Mouse (Mus musculus): ENCODE data around the gene Ttc28. TPM values are rescaled to one million over a fixed set of nuclear protein-coding genes. Genes with fewer than 3 reads are reported as not detected.
A peak's percentile ranks its signal among the peaks of the same experiment; 100 is the strongest.

The Ttc28 gene
- polyA plus RNA-seq, 1 experiment from 2014 or later = 0.95 TPM

DNA sequence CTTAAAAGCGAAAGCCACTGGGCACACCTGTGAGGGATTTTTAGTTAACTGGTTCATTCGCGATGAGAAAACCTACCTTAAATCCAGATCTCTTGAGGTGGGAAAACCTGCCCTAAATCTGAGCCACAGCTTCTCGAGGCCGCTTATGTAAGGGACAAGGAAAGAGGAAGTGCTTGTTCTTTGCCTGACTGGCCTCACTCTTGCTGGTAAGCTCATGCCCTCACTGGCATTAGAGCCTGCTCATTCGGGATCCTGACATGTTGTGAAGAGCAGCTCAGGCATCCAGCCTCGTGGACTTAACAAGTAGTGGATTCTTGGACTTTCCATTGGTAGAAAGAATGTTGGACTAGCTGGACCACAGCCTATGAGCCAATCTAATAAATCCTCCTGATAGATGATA lies 422.1 kb downstream of the Ttc28 start:
- Histone ChIP-seq H3K9ac (no peak overlapping the region), H3K4me3 (replicated peaks) (no peak overlapping the region), H3K27me3 (no peaks in the 10 kb centered on the region), H3K4me1 (replicated peaks) (0 out of 2 replicates have a peak, but pooled peaks cover 3% of the 10 kb centered on the region), H3K36me3 (no peaks in the 10 kb centered on the region), H3K4me2 (no peak overlapping the region), H3K9me3 (replicated peaks) (no peaks in the 10 kb centered on the region), H3K27ac (no peak overlapping the region)
- ATAC-seq (ENCODE audit: low read depth) (no peak), DNase-seq (no peak)
- WGBS (ENCODE audit: insufficient replicate concordance) = 44% methylated on average over 7 of the region's 7 CpGs

DNA sequence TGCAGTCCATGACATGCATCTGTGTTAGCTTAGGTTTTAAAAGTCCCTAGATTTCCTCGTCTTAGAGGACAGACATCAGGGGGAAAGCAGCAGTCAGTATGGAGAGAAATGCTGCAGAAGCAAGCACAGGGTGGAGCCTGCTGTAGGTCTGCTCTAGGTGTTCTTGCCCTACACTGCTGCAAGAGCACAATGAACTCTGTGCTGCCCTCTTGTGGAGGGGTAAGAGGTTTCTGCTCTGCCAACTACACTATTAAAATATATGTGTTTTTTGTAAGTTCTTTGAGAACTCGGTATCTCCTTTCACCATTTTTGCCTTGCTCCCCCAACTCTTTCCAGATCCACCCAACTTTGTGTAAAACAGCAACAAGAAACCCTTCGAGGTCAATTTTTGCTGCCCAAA lies 425.1 kb downstream of the Ttc28 start:
- no peaks in the 10 kb centered on the region for H3K9me3 ChIP-seq (replicated peaks)
- DNase-seq (no peak), ATAC-seq (ENCODE audit: low read depth) (no peak)
- no peak overlapping the region for H3K9ac ChIP-seq
- H3K27ac ChIP-seq = no peak overlapping the region
- H3K4me2 ChIP-seq = no peak overlapping the region
- WGBS (ENCODE audit: insufficient replicate concordance) = 61% methylated on average over 3 of the region's 3 CpGs
- H3K36me3 ChIP-seq = no peaks in the 10 kb centered on the region
- H3K4me1 ChIP-seq (replicated peaks) = no peaks in the 10 kb centered on the region
- H3K4me3 ChIP-seq (replicated peaks) = no peak overlapping the region
- no peaks in the 10 kb centered on the region for H3K27me3 ChIP-seq

DNA sequence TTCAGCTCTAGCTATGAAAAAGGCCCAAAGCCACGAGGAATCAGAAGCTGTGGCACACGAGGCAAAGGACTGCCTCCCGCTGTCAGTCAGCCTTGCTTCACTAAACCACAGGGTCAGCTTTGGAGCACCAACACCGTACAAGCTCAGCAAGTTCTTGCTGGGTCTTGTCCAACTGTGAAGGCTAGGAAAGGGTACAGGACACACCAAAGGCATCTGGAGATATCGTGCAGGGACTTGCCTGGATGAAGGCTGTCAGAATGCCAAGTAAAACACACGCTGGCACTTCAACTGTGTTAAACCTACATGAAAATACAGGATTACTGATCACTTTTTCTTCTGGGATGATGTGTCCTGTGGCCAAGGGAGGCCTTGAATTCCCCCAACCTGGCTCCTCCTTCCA lies 430.6 kb downstream of the Ttc28 start:
- no peak overlapping the region for H3K4me2 ChIP-seq
- no peaks in the 10 kb centered on the region for H3K36me3 ChIP-seq
- DNase-seq (no peak), ATAC-seq (ENCODE audit: low read depth) (no peak)
- no peaks in the 10 kb centered on the region for H3K27me3 ChIP-seq
- no peak overlapping the region for H3K4me3 ChIP-seq (replicated peaks)
- no peak overlapping the region for H3K27ac ChIP-seq
- H3K9me3 ChIP-seq (replicated peaks) = 0 out of 2 replicates have a peak, but pooled peaks cover 7% of the 10 kb centered on the region
- H3K4me1 ChIP-seq (replicated peaks) = no peaks in the 10 kb centered on the region
- WGBS (ENCODE audit: insufficient replicate concordance) = 50% methylated on average over 6 of the region's 6 CpGs
- H3K9ac ChIP-seq = no peak overlapping the region

DNA sequence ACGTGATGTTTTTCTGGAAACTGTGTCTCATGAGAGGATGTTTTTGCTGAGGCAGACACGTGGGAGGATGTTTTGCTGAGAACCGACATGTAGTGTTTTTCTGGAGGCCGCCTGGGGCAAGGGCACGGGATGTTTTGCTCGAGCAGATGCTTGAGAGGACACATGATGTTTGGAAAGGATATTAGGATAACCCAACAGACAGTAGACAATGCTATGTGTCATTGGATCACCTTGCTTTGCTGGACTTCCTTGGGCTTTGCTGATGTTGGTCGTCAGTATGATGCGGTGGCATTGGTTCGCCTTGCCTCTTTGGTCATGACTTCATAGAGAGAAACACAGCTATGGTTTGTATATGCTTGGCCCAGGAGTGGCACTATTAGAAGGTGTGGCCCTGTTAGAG lies 434.2 kb downstream of the Ttc28 start:
- no peak for ATAC-seq (ENCODE audit: low read depth)
- H3K27me3 ChIP-seq = no peaks in the 10 kb centered on the region
- DNase-seq = no peak
- no peaks in the 10 kb centered on the region for H3K36me3 ChIP-seq
- no peak overlapping the region for H3K4me2 ChIP-seq
- H3K9me3 ChIP-seq (replicated peaks) = 0 out of 2 replicates have a peak, but pooled peaks cover 7% of the 10 kb centered on the region
- no peak overlapping the region for H3K4me3 ChIP-seq (replicated peaks)
- H3K9ac ChIP-seq = no peak overlapping the region
- no peak overlapping the region for H3K27ac ChIP-seq
- H3K4me1 ChIP-seq (replicated peaks) = no peaks in the 10 kb centered on the region
- WGBS (ENCODE audit: insufficient replicate concordance) = 79% methylated on average over 9 of the region's 9 CpGs

GRCm38 (mm10) chr5:111315061-111315460 lies 435.5 kb downstream of the Ttc28 start:
- WGBS (ENCODE audit: insufficient replicate concordance) = 55% methylated on average over 6 of the region's 6 CpGs
- Histone ChIP-seq H3K36me3 (no peaks in the 10 kb centered on the region), H3K9me3 (replicated peaks) (0 out of 2 replicates have a peak, but pooled peaks cover 7% of the 10 kb centered on the region), H3K4me1 (replicated peaks) (no peaks in the 10 kb centered on the region), H3K27ac (no peak overlapping the region), H3K4me3 (replicated peaks) (no peak overlapping the region), H3K27me3 (no peaks in the 10 kb centered on the region), H3K9ac (no peak overlapping the region), H3K4me2 (no peak overlapping the region)
- ATAC-seq (ENCODE audit: low read depth) (no peak), DNase-seq (no peak)

GRCm38 (mm10) chr5:111317526-111317925 lies 437.9 kb downstream of the Ttc28 start:
- DNase-seq (no peak), ATAC-seq (ENCODE audit: low read depth) (no peak)
- Histone ChIP-seq H3K36me3 (no peaks in the 10 kb centered on the region), H3K9me3 (replicated peaks) (0 out of 2 replicates have a peak, but pooled peaks cover 7% of the 10 kb centered on the region), H3K4me1 (replicated peaks) (no peaks in the 10 kb centered on the region), H3K9ac (no peak overlapping the region), H3K4me3 (replicated peaks) (no peak overlapping the region), H3K27me3 (no peaks in the 10 kb centered on the region), H3K27ac (no peak overlapping the region), H3K4me2 (no peak overlapping the region)
- 69% methylated on average over 3 of the region's 3 CpGs for WGBS (ENCODE audit: insufficient replicate concordance)

- H3K9ac ChIP-seq = no peak overlapping the region
- 41% methylated on average over 1 of the region's 1 CpGs for WGBS (ENCODE audit: insufficient replicate concordance)
- no peaks in the 10 kb centered on the region for H3K36me3 ChIP-seq
- H3K4me2 ChIP-seq = no peak overlapping the region
- H3K27ac ChIP-seq = no peak overlapping the region
- H3K4me1 ChIP-seq (replicated peaks) = no peaks in the 10 kb centered on the region
- 0 out of 2 replicates have a peak, but pooled peaks cover 3% of the 10 kb centered on the region for H3K9me3 ChIP-seq (replicated peaks)
- no peak overlapping the region for H3K4me3 ChIP-seq (replicated peaks)
- DNase-seq = no peak
- H3K27me3 ChIP-seq = no peaks in the 10 kb centered on the region
- ATAC-seq (ENCODE audit: low read depth) = no peak
Observed at GRCm38 (mm10) chr5:111318946-111319345, 439.3 kb downstream of the Ttc28 start.

GRCm38 (mm10) chr5:111325813-111326212 lies 446.2 kb downstream of the Ttc28 start:
- H3K9ac ChIP-seq = no peak overlapping the region
- no peak for ATAC-seq (ENCODE audit: low read depth)
- no peak overlapping the region for H3K27ac ChIP-seq
- no peak for DNase-seq
- H3K4me2 ChIP-seq = no peak overlapping the region
- 17% methylated on average over 1 of the region's 1 CpGs for WGBS (ENCODE audit: insufficient replicate concordance)
- H3K4me1 ChIP-seq (replicated peaks) = peaks cover 10% of the 10 kb centered on the region
- H3K36me3 ChIP-seq = no peaks in the 10 kb centered on the region
- no peak overlapping the region for H3K4me3 ChIP-seq (replicated peaks)
- no peaks in the 10 kb centered on the region for H3K27me3 ChIP-seq
- H3K9me3 ChIP-seq (replicated peaks) = no peaks in the 10 kb centered on the region

DNA sequence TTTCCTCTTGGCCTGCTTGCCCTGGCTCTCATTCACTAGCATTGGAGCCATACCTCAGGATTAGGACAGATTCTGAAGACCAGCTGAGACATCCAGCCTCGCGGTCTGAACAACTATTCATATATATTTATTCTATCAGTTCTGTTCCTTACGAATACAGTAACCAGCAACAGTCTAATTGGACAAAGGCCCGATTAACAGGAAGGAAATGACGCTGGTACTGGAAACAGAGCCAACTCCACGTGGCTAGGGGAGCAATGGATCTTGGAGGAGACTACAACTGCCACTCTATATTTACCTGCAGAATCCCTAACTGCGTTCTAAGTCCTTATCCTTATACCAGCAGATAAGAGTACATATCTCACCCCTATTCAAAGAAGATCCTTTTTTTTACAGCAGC lies 447.8 kb downstream of the Ttc28 start:
- Histone ChIP-seq H3K9ac (no peak overlapping the region), H3K36me3 (peaks cover 2% of the 10 kb centered on the region; the same call in 1 of the 2 replicates), H3K9me3 (replicated peaks) (no peaks in the 10 kb centered on the region), H3K4me3 (replicated peaks) (no peak overlapping the region), H3K27me3 (no peaks in the 10 kb centered on the region), H3K4me1 (replicated peaks) (peaks cover 22% of the 10 kb centered on the region), H3K27ac (no peak overlapping the region), H3K4me2 (no peak overlapping the region)
- no peak for ATAC-seq (ENCODE audit: low read depth)
- no peak for DNase-seq
- 53% methylated on average over 7 of the region's 7 CpGs for WGBS (ENCODE audit: insufficient replicate concordance)

GRCm38 (mm10) chr5:111329782-111330416 lies 450.3 kb downstream of the Ttc28 start:
- WGBS (ENCODE audit: insufficient replicate concordance) = 10% methylated on average over 10 of the region's 10 CpGs

DNA sequence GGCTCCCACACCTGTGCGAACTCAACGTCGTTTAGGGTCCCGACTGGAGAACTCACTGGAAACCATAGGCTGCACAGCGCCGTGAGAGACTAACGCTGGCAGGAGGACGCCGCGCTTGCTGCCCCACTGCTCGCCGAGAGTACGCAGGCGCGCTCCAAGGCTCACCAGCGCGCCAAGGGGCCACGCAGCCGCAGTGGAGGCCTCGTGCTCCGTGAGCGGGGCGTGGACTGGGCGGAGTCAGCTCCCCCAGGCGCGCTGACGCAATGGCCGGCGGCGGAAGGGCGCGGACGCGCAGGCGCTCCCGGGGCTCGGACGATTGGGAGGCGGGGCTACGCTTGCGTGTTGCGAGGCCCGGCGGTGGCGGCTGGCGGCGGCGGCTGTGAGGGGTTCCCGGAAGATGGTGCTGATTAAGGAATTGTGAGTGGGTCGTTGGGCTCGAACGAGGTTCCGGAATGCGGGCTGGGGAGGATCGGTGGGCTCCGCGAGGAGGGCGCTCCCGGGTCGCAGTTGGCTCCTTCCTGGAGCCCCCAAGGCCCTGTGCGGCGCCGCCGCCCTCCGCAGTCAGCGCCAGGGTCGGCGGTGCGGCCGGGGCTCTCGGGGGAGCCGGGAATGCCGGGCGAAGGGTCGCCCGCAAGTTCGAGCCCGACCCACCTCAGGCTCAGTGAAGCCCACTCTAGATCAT lies 451.0 kb downstream of the Ttc28 start, which contains the start of gene Pitpnb:
Gene Pitpnb (plus strand): TSS at position 347 of the 682 bp plus-strand sequence.
- Histone ChIP-seq H3K4me1 (replicated peaks) (peaks cover 50% of the 10 kb centered on the region), H3K4me3 (replicated peaks) (peak within 1 kb of the TSS; percentile 98), H3K27me3 (no peaks in the 10 kb centered on the region), H3K36me3 (peaks cover 24% of the 10 kb centered on the region), H3K9me3 (replicated peaks) (no peaks in the 10 kb centered on the region), H3K4me2 (peak within 1 kb of the TSS; percentile 81), H3K9ac (peak within 1 kb of the TSS; percentile 97), H3K27ac (peak within 1 kb of the TSS; percentile 81)
- WGBS (ENCODE audit: insufficient replicate concordance) = 1% methylated on average over 78 of the region's 78 CpGs
- DNase-seq (peak; percentile 98), ATAC-seq (ENCODE audit: low read depth) (peak; percentile 97)

More at GRCm38 (mm10) chr5:111329782-111330416, 450.3 kb downstream of the Ttc28 start:
- Histone ChIP-seq H3K9ac (peak overlapping the region; percentile 80), H3K4me2 (peak overlapping the region; percentile 74), H3K9me3 (replicated peaks) (no peaks in the 10 kb centered on the region), H3K4me1 (replicated peaks) (peaks cover 46% of the 10 kb centered on the region), H3K27ac (peak overlapping the region; percentile 81), H3K4me3 (replicated peaks) (peak overlapping the region; percentile 98), H3K27me3 (no peaks in the 10 kb centered on the region), H3K36me3 (peaks cover 22% of the 10 kb centered on the region)
- DNase-seq (no peak), ATAC-seq (ENCODE audit: low read depth) (peak; percentile 34)
